Mouse (Mus musculus): ENCODE data around the gene Fcnb.
A peak's percentile ranks its signal among the peaks of the same experiment; 100 is the strongest.

Fcnb gene

GRCm38 (mm10) chr2:28084768-28085167 lies at the start of gene Fcnb:
Fcnb (minus strand) TSS chr2:28084885.
- DNase-seq, result no peak

- DNase-seq, result no peak
Measured at GRCm38 (mm10) chr2:28133833-28134232, 49.1 kb upstream of the Fcnb start.

GRCm38 (mm10) chr2:28132117-28132516 lies 47.4 kb upstream of the Fcnb start:
- no peak for DNase-seq

GRCm38 (mm10) chr2:28126763-28127438 lies 42.2 kb upstream of the Fcnb start:
- DNase-seq, result peak; percentile 8 to 20

- no peak for DNase-seq
Measured at GRCm38 (mm10) chr2:28123910-28124309, 39.2 kb upstream of the Fcnb start.

- no peak for DNase-seq
Measured at GRCm38 (mm10) chr2:28121309-28121708, 36.6 kb upstream of the Fcnb start.

- DNase-seq, result no peak
Measured at GRCm38 (mm10) chr2:28120342-28120741, 35.7 kb upstream of the Fcnb start.

- DNase-seq, result no peak
Measured at GRCm38 (mm10) chr2:28118518-28119116, 33.9 kb upstream of the Fcnb start.

GRCm38 (mm10) chr2:28117490-28118308 lies 33.0 kb upstream of the Fcnb start:
- no peak for DNase-seq

GRCm38 (mm10) chr2:28108763-28109162 lies 24.1 kb upstream of the Fcnb start:
- no peak for DNase-seq

GRCm38 (mm10) chr2:28106002-28106401 lies 21.3 kb upstream of the Fcnb start:
- no peak for DNase-seq

- no peak for DNase-seq
Measured at GRCm38 (mm10) chr2:28103653-28104052, 19.0 kb upstream of the Fcnb start.

- no peak for DNase-seq
Measured at GRCm38 (mm10) chr2:28101892-28102291, 17.2 kb upstream of the Fcnb start.

GRCm38 (mm10) chr2:28100796-28101483 lies 16.3 kb upstream of the Fcnb start:
- no peak for DNase-seq

- no peak for DNase-seq
Measured at GRCm38 (mm10) chr2:28098547-28099505, 14.1 kb upstream of the Fcnb start.

- no peak for DNase-seq
Measured at GRCm38 (mm10) chr2:28096751-28097309, 12.1 kb upstream of the Fcnb start.

- no peak for DNase-seq
Measured at GRCm38 (mm10) chr2:28092099-28092498, 7.4 kb upstream of the Fcnb start.

GRCm38 (mm10) chr2:28091042-28091441 lies 6.4 kb upstream of the Fcnb start:
- no peak for DNase-seq

- no peak for DNase-seq
Measured at GRCm38 (mm10) chr2:28090299-28091008, 5.8 kb upstream of the Fcnb start.

GRCm38 (mm10) chr2:28089095-28089494 lies 4.4 kb upstream of the Fcnb start:
- no peak for DNase-seq

- DNase-seq, result peak in 1 of 2 experiments; percentile 9
Measured at GRCm38 (mm10) chr2:28086112-28086511, 1.4 kb upstream of the Fcnb start.

Data from kidney, postnatal 4 days (tissue).